Mouse (Mus musculus): ENCODE measurements at regions not wholly inside any gene's neighbourhood (a gene's known extent, or its start where the extent isn't known, plus 50 kb on each side); places are given as distances from the start of the nearest gene placed in this dataset.

DNA sequence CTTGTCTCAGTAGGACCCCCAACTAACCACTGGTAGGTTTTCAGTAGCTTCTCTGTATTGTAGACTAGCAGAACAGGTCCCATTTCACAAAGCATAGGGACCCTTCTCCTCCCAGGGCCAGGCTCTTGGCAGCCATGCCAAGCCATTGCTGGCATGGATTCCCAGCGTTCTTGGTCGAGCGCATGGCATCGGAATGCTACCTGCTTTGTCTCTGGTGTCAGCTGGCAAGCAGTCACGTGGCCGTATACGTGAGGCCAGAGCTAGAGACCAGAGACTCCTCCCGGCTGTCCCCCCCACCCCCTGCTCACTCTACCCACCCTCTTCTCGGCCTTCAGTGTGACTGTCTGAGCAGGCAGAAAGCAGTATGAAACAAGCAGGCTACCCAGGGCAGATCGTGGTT lies 56.9 kb upstream of the Ppara start:
- Histone ChIP-seq H3K4me3 (peak overlapping the region; percentile 27; the same call in 1 of the 2 replicates), H3K4me1 (peaks cover 94% of the 10 kb centered on the region)
- 60% methylated on average over 10 of the region's 10 CpGs for WGBS

DNA sequence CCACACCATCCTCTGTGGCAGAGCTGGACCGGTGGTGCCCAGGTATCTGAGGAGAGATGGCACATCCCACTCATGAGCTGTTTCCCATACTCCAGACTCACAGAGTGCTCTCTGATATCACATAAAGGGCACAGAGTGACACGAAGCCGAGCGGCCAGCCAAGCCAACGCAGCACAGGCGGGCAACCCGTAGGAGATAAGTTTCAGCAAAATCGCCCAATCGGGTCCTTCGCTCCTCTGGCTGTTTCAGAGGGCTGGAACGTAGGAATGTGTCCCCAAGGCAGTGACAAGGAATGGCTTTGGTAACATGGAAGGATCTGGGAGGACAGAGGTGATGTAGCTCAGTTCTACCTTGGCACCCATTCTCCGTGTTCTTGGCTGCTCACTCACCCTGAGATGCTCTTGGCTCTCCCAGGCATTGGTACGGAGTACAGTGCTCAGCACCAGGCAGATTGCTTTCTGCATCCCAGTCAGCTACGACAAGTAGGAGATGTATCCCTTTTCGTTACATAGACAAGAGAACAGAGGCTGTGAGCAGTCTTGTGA lies 56.4 kb upstream of the Ppara start:
- H3K4me1 ChIP-seq, result peaks cover 93% of the 10 kb centered on the region
- peaks cover 39% of the 10 kb centered on the region for H3K36me3 ChIP-seq (ENCODE audit: poor library complexity, severe bottlenecking)
- H3K4me3 ChIP-seq, result peak overlapping the region; percentile 27; the same call in 1 of the 2 replicates
- no peaks in the 10 kb centered on the region for H3K9me3 ChIP-seq (replicated peaks)
- peak; percentile 0; the same call in 1 of the 2 replicates for ATAC-seq
- H3K27me3 ChIP-seq, result peaks cover 14% of the 10 kb centered on the region; the same call in 1 of the 2 replicates
- H3K4me2 ChIP-seq, result peak overlapping the region; percentile 71
- 87% methylated on average over 15 of the region's 15 CpGs for WGBS
- H3K9ac ChIP-seq, result peak overlapping the region; percentile 64
- peak overlapping the region; percentile 91 for H3K27ac ChIP-seq

More for the DNA sequence above, 56.9 kb upstream of the Ppara start:
- Histone ChIP-seq H3K36me3 (ENCODE audit: poor library complexity, severe bottlenecking) (peaks cover 33% of the 10 kb centered on the region), H3K4me2 (peak overlapping the region; percentile 71), H3K27ac (peak overlapping the region; percentile 91), H3K9me3 (replicated peaks) (no peaks in the 10 kb centered on the region), H3K27me3 (peaks cover 15% of the 10 kb centered on the region; the same call in 1 of the 2 replicates), H3K9ac (peak overlapping the region; percentile 64)
- peak; percentile 44 for ATAC-seq

DNA sequence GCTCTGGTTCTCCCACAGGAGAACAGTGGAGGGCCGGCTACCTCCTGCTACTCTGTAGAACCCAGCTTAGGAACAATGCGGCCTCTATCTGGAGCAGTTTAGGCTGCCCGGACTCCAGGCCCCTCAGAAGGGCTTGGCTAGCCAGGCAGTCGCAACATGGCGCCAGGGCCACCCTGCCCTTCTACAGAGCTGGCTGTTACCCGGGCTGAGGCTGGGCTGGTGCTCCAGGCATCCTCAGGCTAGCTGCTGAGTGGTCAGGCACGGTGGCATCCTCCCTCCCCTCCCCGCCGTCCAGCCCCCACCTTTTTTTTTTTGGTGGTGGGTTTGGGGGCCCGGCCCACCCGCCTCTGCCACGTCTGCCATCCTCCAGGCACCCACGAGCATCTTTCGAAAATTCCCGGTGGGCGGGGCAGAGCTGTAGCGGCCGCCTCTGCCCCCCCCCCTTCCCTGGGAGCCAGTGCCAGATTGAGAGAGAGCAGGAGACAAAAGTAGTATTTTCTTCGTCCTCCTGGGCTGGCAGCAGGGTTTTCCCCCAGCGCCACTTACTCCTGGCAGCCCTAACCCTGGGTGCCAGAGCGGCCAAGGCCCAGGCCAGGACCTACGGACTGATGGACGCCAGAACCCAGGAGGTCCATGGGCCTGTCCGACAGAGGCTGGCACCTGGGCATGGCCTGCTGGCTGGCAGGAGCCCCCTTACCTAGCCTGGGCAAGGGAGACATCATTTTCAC lies 55.6 kb upstream of the Ppara start:
- WGBS, result 51% methylated on average over 23 of the region's 24 CpGs
- H3K27ac ChIP-seq, result peak overlapping the region; percentile 91
- peaks cover 85% of the 10 kb centered on the region for H3K4me1 ChIP-seq
- H3K4me3 ChIP-seq, result peak overlapping the region; percentile 27
- H3K36me3 ChIP-seq (ENCODE audit: poor library complexity, severe bottlenecking), result peaks cover 43% of the 10 kb centered on the region
- peak; percentile 57 for ATAC-seq
- peaks cover 8% of the 10 kb centered on the region; the same call in 1 of the 2 replicates for H3K27me3 ChIP-seq
- H3K9ac ChIP-seq, result peak overlapping the region; percentile 64
- H3K4me2 ChIP-seq, result peak overlapping the region; percentile 71
- no peaks in the 10 kb centered on the region for H3K9me3 ChIP-seq (replicated peaks)

DNA sequence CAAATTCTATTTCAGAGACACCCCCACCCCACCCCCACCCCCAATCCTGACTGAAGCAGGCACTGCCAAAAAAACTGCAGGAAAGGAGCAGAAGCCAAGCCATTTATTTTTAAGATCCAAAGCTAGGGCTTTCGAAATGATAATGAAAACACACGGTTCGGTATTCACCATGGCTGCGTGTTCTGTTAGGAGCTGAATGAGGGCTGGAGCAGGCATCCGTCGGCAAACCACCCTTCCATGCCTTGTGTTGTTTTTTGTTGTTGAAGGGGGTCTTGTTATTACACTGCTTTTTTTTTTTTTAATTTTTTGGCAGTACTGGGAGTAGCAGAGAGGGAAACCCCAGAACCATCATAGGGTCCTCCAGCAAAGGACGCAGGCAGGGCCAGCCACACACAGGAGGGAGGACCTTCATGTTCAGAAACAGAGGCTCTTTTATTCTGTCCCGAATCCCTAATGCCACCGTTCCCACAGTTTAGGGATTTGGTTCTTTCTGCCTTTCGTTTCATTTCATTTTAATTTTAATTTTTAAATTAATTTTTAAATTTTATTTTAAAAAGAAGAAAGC lies 54.8 kb upstream of the Ppara start:
- Histone ChIP-seq H3K4me1 (peaks cover 77% of the 10 kb centered on the region), H3K4me2 (peak overlapping the region; percentile 71), H3K27ac (peak overlapping the region; percentile 91), H3K4me3 (peak overlapping the region; percentile 27), H3K9ac (peak overlapping the region; percentile 64), H3K27me3 (0 out of 2 replicates have a peak, but pooled peaks cover 4% of the 10 kb centered on the region), H3K36me3 (ENCODE audit: poor library complexity, severe bottlenecking) (peaks cover 45% of the 10 kb centered on the region), H3K9me3 (replicated peaks) (no peaks in the 10 kb centered on the region)
- 52% methylated on average over 10 of the region's 10 CpGs for WGBS
- ATAC-seq, result no peak; the same call in 1 of the 2 replicates

DNA sequence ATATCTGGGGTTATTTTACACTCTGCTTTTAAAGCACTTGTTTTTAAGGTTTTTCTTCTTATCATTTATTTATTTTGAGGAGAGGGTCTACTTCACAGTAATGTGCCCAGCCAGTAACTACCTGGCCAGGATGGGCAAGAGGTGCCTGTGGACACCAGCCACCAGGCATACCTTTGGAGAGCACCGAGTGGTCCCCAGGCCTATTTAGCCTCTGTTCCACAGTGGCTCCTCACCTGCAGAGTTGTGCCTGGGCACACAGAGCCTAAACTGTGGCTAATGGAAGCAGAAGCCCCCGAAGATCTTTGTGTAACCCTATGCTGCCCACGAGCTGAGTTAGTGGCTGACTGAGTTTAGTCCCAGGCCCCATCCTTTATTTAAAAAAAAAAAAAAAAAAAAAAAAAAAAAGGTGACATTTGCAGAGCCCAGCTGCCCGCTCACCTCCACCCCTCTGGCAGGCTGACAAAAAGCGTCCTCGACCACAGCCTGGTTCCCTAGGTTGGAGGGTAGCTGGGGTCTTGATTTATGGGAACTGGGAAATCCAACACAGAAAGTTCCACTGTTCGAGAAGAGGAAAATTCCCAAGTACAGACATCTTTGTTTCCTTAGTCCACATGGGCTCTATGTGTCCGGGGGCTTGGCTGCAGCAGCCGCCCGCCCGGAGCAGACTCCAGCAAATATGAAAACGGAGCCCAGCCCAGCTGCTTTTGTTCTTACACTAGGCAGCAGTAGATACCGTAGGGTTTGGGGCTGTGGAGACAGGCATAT lies 54.1 kb upstream of the Ppara start:
- Histone ChIP-seq H3K9ac (peak overlapping the region; percentile 62), H3K36me3 (ENCODE audit: poor library complexity, severe bottlenecking) (peaks cover 45% of the 10 kb centered on the region), H3K4me3 (peak overlapping the region; percentile 27), H3K4me1 (peaks cover 71% of the 10 kb centered on the region), H3K9me3 (replicated peaks) (no peaks in the 10 kb centered on the region), H3K27ac (peak overlapping the region; percentile 76), H3K4me2 (peak overlapping the region; percentile 71), H3K27me3 (0 out of 2 replicates have a peak, but pooled peaks cover 4% of the 10 kb centered on the region)
- no peak for ATAC-seq
- 47% methylated on average over 13 of the region's 13 CpGs for WGBS

DNA sequence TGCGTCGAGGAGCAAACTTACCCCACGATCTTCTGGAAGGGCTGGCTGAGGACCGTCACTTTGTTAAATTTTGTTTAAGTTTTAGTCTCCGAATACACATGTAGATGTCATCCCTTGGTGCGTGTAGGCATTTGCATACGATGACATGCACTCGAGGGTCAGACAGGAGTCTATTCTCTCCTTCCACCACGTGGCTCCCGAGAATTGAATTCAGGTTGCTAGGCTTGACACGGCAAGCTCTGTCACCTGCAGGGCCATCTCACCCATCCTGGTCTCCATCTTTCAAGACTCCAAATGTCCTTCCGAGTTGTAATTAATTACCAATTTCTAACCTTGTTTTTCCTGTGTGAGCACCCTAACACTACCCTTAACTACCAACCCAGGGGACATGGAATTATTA lies 52.7 kb upstream of the Ppara start:
- peaks cover 71% of the 10 kb centered on the region for H3K4me1 ChIP-seq
- no peak overlapping the region for H3K9ac ChIP-seq
- H3K27me3 ChIP-seq, result no peaks in the 10 kb centered on the region
- H3K4me2 ChIP-seq, result no peak overlapping the region
- H3K9me3 ChIP-seq (replicated peaks), result no peaks in the 10 kb centered on the region
- no peak for ATAC-seq
- H3K27ac ChIP-seq, result no peak overlapping the region
- H3K4me3 ChIP-seq, result no peak overlapping the region
- H3K36me3 ChIP-seq (ENCODE audit: poor library complexity, severe bottlenecking), result peaks cover 47% of the 10 kb centered on the region
- 80% methylated on average over 12 of the region's 12 CpGs for WGBS

DNA sequence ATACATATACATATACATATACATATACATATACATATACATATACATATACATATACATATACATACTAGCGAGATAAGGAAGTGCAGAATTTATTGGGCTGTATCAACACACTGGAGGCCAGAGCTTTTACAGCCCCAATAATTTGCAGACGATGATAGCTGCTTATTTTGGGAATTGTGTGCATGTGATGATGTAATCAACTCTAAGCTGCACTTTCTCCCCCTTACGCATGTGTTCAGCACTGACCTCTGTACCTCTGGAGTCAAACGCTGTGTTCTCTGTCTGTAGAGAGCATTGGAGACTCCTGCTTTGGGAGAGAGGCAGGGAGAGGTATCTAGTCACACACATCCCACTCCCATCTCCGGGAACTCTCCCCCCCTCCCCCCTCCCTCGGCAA lies 52.0 kb upstream of the Ppara start:
- H3K9ac ChIP-seq, result no peak overlapping the region

DNA sequence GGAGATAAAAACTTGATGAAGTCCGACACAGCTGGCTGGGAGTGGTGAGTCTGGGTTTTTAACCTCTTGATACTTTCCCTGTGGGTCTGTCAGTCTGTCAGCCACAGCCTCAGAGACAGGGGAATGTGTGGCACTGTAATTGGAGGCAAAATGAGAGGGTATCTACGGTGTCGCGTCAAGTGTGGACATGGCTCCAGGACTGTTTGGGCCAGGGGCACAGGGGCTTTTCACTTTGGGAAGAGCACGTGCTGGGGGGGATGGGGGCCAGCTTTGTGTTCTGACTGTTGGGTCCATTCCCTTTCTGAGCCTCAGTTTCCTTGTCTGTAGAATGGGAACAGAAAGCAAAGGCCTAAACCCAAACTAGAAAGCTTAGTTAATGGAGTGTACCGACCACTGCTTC lies 51.5 kb upstream of the Ppara start:
- Histone ChIP-seq H3K4me2 (no peak overlapping the region), H3K27ac (no peak overlapping the region), H3K4me1 (peaks cover 64% of the 10 kb centered on the region), H3K4me3 (no peak overlapping the region), H3K27me3 (no peaks in the 10 kb centered on the region), H3K9ac (no peak overlapping the region), H3K36me3 (ENCODE audit: poor library complexity, severe bottlenecking) (peaks cover 47% of the 10 kb centered on the region), H3K9me3 (replicated peaks) (no peaks in the 10 kb centered on the region)
- ATAC-seq, result no peak
- 93% methylated on average over 6 of the region's 6 CpGs for WGBS

More for the DNA sequence above, 52.0 kb upstream of the Ppara start:
- Histone ChIP-seq H3K9me3 (replicated peaks) (no peaks in the 10 kb centered on the region), H3K27ac (no peak overlapping the region), H3K4me3 (no peak overlapping the region), H3K4me2 (no peak overlapping the region), H3K36me3 (ENCODE audit: poor library complexity, severe bottlenecking) (peaks cover 46% of the 10 kb centered on the region), H3K27me3 (no peaks in the 10 kb centered on the region), H3K4me1 (peaks cover 69% of the 10 kb centered on the region)
- ATAC-seq, result no peak
- WGBS, result 81% methylated on average over 6 of the region's 6 CpGs

DNA sequence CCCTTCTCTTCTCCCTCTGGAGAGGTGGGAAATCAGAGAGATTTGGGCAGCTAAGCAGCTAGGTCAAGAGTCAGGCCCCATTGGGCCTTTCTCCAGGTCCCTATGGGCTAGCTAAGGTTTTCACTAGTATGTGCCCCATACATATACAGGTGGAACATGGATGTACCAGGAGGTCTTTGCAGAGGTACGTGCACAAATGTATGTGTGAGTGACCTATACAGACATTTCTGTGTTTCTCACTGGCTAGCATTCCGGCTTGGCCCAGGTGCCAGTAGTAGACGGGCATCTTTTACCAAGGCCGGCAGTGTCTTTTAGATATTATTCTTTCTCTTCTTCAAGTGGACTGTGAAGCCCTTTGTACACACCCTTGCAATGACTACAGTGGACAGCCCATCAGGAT lies 51.1 kb upstream of the Ppara start:
- H3K4me3 ChIP-seq, result no peak overlapping the region
- H3K9me3 ChIP-seq (replicated peaks), result no peaks in the 10 kb centered on the region
- 96% methylated on average over 4 of the region's 4 CpGs for WGBS
- H3K9ac ChIP-seq, result no peak overlapping the region
- H3K27ac ChIP-seq, result no peak overlapping the region
- H3K4me2 ChIP-seq, result no peak overlapping the region
- peaks cover 51% of the 10 kb centered on the region for H3K36me3 ChIP-seq (ENCODE audit: poor library complexity, severe bottlenecking)
- peaks cover 64% of the 10 kb centered on the region for H3K4me1 ChIP-seq
- H3K27me3 ChIP-seq, result no peaks in the 10 kb centered on the region
- no peak for ATAC-seq

DNA sequence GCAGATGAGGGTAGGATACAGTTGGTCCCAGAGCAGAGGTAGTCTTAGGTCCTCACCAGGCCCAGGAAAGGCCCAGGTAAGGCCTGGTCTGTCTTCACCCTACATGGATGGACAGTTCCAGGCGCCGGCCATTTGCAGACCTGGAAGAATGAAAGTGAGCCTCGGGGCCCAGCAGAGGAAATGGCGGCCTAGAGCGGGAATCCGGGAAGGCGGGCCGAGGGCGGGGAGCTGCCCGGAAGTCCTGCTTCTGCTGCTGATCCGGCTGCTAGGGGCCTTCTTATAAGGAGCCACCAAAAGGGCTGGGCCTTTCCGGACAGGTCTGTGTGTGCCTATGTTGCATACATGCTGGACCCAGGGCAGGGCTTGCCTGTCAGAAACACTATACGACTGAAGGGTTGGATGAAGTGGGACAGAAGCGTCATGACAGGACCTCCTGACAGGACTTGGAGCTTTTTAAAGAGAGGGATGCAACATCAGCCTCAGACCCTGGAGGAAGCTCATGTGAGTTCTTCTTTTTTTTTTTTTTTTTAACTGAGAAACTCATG lies 50.5 kb upstream of the Ppara start:
- Histone ChIP-seq H3K4me1 (peaks cover 60% of the 10 kb centered on the region), H3K36me3 (ENCODE audit: poor library complexity, severe bottlenecking) (peaks cover 55% of the 10 kb centered on the region), H3K9ac (no peak overlapping the region), H3K9me3 (replicated peaks) (no peaks in the 10 kb centered on the region), H3K4me3 (no peak overlapping the region), H3K27ac (no peak overlapping the region), H3K27me3 (no peaks in the 10 kb centered on the region), H3K4me2 (no peak overlapping the region)
- no peak for ATAC-seq
- 85% methylated on average over 14 of the region's 14 CpGs for WGBS

DNA sequence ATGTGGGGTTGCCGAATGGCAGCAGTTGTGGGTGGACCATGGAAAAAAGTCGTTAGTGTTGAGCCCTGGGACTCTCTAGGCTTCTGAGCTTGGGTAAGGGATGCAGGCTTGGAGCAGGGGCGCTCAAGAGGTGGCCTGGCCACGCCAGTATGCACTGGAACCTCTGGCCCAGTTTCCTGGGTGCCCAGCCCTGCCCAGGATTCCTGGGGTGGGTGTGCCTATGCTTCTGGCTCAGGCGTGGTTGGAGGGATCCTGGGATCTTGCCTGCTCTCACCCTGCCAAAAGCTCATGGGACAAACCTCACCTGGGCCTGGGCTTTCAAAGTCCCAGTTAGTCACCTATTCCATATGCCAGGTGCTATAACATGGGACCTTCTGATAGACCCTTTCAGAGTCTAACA lies 49.9 kb upstream of the Ppara start:
- no peak for ATAC-seq
- WGBS, result 63% methylated on average over 5 of the region's 5 CpGs
- Histone ChIP-seq H3K9me3 (replicated peaks) (no peaks in the 10 kb centered on the region), H3K27me3 (no peaks in the 10 kb centered on the region), H3K27ac (no peak overlapping the region), H3K36me3 (ENCODE audit: poor library complexity, severe bottlenecking) (peaks cover 62% of the 10 kb centered on the region), H3K4me3 (no peak overlapping the region), H3K9ac (no peak overlapping the region), H3K4me2 (no peak overlapping the region), H3K4me1 (peaks cover 58% of the 10 kb centered on the region)
